Mouse (Mus musculus) telencephalon, adult 2 months (tissue): ENCODE results near the gene Cep19.
A peak's percentile ranks its signal among the peaks of the same experiment; 100 is the strongest.

ENCODE experiments used
- DNase-seq: peaks from one replicate; pipeline ENCODE4 v3.0.0-alpha.2; 2011; ENCODE audit warnings: low read depth, low spot score

Gene Cep19

GRCm38 (mm10) chr16:32144592-32144991 lies 45.0 kb downstream of the Cep19 start:
- no peak for DNase-seq

GRCm38 (mm10) chr16:32147589-32148207 lies 48.1 kb downstream of the Cep19 start:
- no peak for DNase-seq

- DNase-seq: no peak
Observed at GRCm38 (mm10) chr16:32153976-32154375, 54.4 kb downstream of the Cep19 start.

GRCm38 (mm10) chr16:32154437-32154836 lies 54.8 kb downstream of the Cep19 start:
- DNase-seq: peak; percentile 88

GRCm38 (mm10) chr16:32156719-32157118 lies 57.1 kb downstream of the Cep19 start:
- no peak for DNase-seq

- no peak for DNase-seq
Observed at GRCm38 (mm10) chr16:32157369-32157768, 57.8 kb downstream of the Cep19 start.
